In the genomic region with DNA sequence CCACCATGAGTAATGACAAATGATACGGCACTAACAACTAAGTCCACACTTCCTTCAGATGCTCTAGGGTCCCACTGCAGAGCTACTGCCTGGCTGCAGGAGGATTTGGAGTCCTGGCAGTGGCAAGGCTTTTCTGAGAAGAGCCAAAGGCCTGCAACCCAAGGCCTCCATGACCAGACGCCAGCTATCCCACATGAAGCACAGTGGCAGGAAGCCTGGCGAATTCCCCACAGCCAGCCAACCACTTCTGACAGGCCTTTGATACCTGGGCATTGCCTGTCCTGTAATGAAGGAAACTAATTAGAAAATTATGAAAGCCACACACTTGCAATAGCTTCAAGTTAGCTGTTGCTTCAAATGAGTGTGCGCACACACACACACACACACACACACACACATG, we compare ENCODE assay signal across 21 mouse cellular contexts.
A peak's percentile ranks its signal among the peaks of the same experiment; 100 is the strongest.
DNase-seq lines count a peak whose midpoint lies in the region; ATAC-seq and TF ChIP-seq lines count a peak whose summit lies in the region.
"Had no signal": no experiment of that assay in that cellular context is flagged by ENCODE, and none has a peak within 500 bp of the region (broad histone marks: within the 10 kb centered on the region; RNA-seq: fewer than 3 reads in every experiment).

No protein-coding gene starts in this region.

- H3K27ac ChIP-seq in forebrain, embryonic 15.5 days (replicated peaks): peak overlapping the region; percentile 53
- no peak overlapping the region for H3K27ac ChIP-seq in forebrain, embryonic 14.5 days (ENCODE audit: low read depth, low read length)
- peak overlapping the region; percentile 72 for H3K27ac ChIP-seq in midbrain, embryonic 10.5 days (replicated peaks)
- H3K27ac ChIP-seq in midbrain, embryonic 14.5 days (replicated peaks; ENCODE audit: low read depth, low read length): no peak overlapping the region
- H3K27ac ChIP-seq in kidney, postnatal 0 days: peak overlapping the region; percentile 20; the same call in 1 of the 2 replicates
- no peak overlapping the region for H3K27ac ChIP-seq in heart, embryonic 12.5 days (ENCODE audit: poor library complexity, severe bottlenecking)
- H3K27ac ChIP-seq: gastrocnemius, adult 2 months; heart, embryonic 13.5 days; limb, embryonic 15.5 days; liver, embryonic 15.5 days; macrophage had no signal

- TF ChIP-seq CTCF in kidney, postnatal 0 days (IDR thresholded peaks at IDR 0.05; ENCODE audit: low read depth): no peak

- no peak overlapping the region for H3K4me3 ChIP-seq in forebrain, embryonic 15.5 days
- no peak overlapping the region for H3K4me3 ChIP-seq in forebrain, embryonic 14.5 days (ENCODE audit: low read depth, low read length)
- H3K4me3 ChIP-seq in midbrain, embryonic 10.5 days: no peak overlapping the region
- no peak overlapping the region for H3K4me3 ChIP-seq in midbrain, embryonic 14.5 days (replicated peaks; ENCODE audit: low read depth, low read length)
- no peak overlapping the region for H3K4me3 ChIP-seq in kidney, postnatal 0 days (replicated peaks; ENCODE audit: low read depth, low read length)
- no peak overlapping the region for H3K4me3 ChIP-seq in heart, embryonic 12.5 days
- H3K4me3 ChIP-seq: gastrocnemius, adult 2 months; heart, embryonic 13.5 days; limb, embryonic 15.5 days; liver, embryonic 15.5 days had no signal

- 78% methylated on average over 4 of the region's 4 CpGs for WGBS in forebrain, embryonic 15.5 days
- WGBS in forebrain, embryonic 14.5 days: 79% methylated on average over 4 of the region's 4 CpGs
- WGBS in midbrain, embryonic 10.5 days: 91% methylated on average over 4 of the region's 4 CpGs
- WGBS in midbrain, embryonic 14.5 days: 94% methylated on average over 4 of the region's 4 CpGs
- 73% methylated on average over 4 of the region's 4 CpGs for WGBS in kidney, postnatal 0 days
- WGBS in heart, embryonic 12.5 days: 89% methylated on average over 4 of the region's 4 CpGs

- ATAC-seq in forebrain, embryonic 15.5 days (replicated peaks): no peak
- ATAC-seq in forebrain, embryonic 14.5 days: no peak
- no peak for ATAC-seq in midbrain, embryonic 14.5 days (ENCODE audit: low FRiP score, low TSS enrichment)
- no peak for ATAC-seq in kidney, postnatal 0 days (replicated peaks; ENCODE audit: low FRiP score, low read depth)
- ATAC-seq in heart, embryonic 12.5 days (ENCODE audit: insufficient number of reproducible peaks, low FRiP score): no peak
- ATAC-seq: activated CD4-positive, CD25-positive, alpha-beta regulatory T cell, adult 4 months; inflammation-experienced regulatory T-cells, adult 6 months had no signal

- H3K27me3 ChIP-seq in forebrain, embryonic 15.5 days: no peaks in the 10 kb centered on the region
- no peaks in the 10 kb centered on the region for H3K27me3 ChIP-seq in forebrain, embryonic 14.5 days (replicated peaks; ENCODE audit: control insufficient read depth, insufficient read depth, low read length)
- H3K27me3 ChIP-seq in midbrain, embryonic 10.5 days (ENCODE audit: low read depth, poor library complexity, severe bottlenecking): no peaks in the 10 kb centered on the region
- H3K27me3 ChIP-seq in midbrain, embryonic 14.5 days (ENCODE audit: control insufficient read depth, insufficient read depth, low read length): no peaks in the 10 kb centered on the region
- H3K27me3 ChIP-seq in kidney, postnatal 0 days (ENCODE audit: insufficient read depth, low read length): no peaks in the 10 kb centered on the region
- no peaks in the 10 kb centered on the region for H3K27me3 ChIP-seq in heart, embryonic 12.5 days (replicated peaks)
- H3K27me3 ChIP-seq: heart, embryonic 13.5 days; limb, embryonic 15.5 days; liver, embryonic 15.5 days had no signal

- no peaks in the 10 kb centered on the region for H3K9me3 ChIP-seq in forebrain, embryonic 15.5 days
- no peaks in the 10 kb centered on the region for H3K9me3 ChIP-seq in forebrain, embryonic 14.5 days (replicated peaks; ENCODE audit: control insufficient read depth, low read length)
- no peaks in the 10 kb centered on the region; the same call in 1 of the 2 replicates for H3K9me3 ChIP-seq in midbrain, embryonic 10.5 days (replicated peaks)
- H3K9me3 ChIP-seq in midbrain, embryonic 14.5 days (ENCODE audit: control insufficient read depth, low read length): 0 out of 2 replicates have a peak, but pooled peaks cover 3% of the 10 kb centered on the region
- no peaks in the 10 kb centered on the region for H3K9me3 ChIP-seq in kidney, postnatal 0 days (replicated peaks; ENCODE audit: low read length)
- H3K9me3 ChIP-seq in heart, embryonic 12.5 days (replicated peaks): peaks cover 4% of the 10 kb centered on the region; the same call in 1 of the 2 replicates
- H3K9me3 ChIP-seq: G1E; limb, embryonic 15.5 days; liver, embryonic 15.5 days had no signal

- no peak for DNase-seq in forebrain, embryonic 14.5 days (ENCODE audit: low spot score)
- DNase-seq in midbrain, embryonic 10.5 days (ENCODE audit: low spot score): no peak
- DNase-seq in midbrain, embryonic 14.5 days: no peak
- DNase-seq in kidney, postnatal 0 days (ENCODE audit: low spot score): no peak
- no peak for DNase-seq in heart, adult 11 months
- DNase-seq: adrenal gland, postnatal 10 days; cerebellum, adult 11-12 months; cerebellum, postnatal 14 days; gastrocnemius, adult 2 months; heart, postnatal 36 days; thymus, postnatal 25 days had no signal

- H3K9ac ChIP-seq in forebrain, embryonic 15.5 days (replicated peaks): no peak overlapping the region
- H3K9ac ChIP-seq in forebrain, embryonic 14.5 days (ENCODE audit: low read length): no peak overlapping the region
- H3K9ac ChIP-seq in midbrain, embryonic 14.5 days (replicated peaks; ENCODE audit: low read length): no peak overlapping the region
- H3K9ac ChIP-seq in kidney, postnatal 0 days (ENCODE audit: low read depth, low read length): no peak overlapping the region
- H3K9ac ChIP-seq in heart, embryonic 12.5 days: no peak overlapping the region
- H3K9ac ChIP-seq: heart, embryonic 13.5 days; limb, embryonic 15.5 days; liver, embryonic 15.5 days had no signal

- no peak overlapping the region for H3K4me2 ChIP-seq in forebrain, embryonic 15.5 days (replicated peaks)
- H3K4me2 ChIP-seq in forebrain, embryonic 14.5 days (ENCODE audit: low read length): no peak overlapping the region
- H3K4me2 ChIP-seq in midbrain, embryonic 14.5 days (ENCODE audit: low read length): no peak overlapping the region
- no peak overlapping the region for H3K4me2 ChIP-seq in kidney, postnatal 0 days (ENCODE audit: low read length)
- H3K4me2 ChIP-seq in heart, embryonic 12.5 days: no peak overlapping the region
- H3K4me2 ChIP-seq: heart, embryonic 13.5 days; limb, embryonic 15.5 days; liver, embryonic 15.5 days; midbrain, embryonic 11.5 days had no signal

- H3K36me3 ChIP-seq in forebrain, embryonic 15.5 days: no peaks in the 10 kb centered on the region
- H3K36me3 ChIP-seq in forebrain, embryonic 14.5 days (ENCODE audit: control insufficient read depth, insufficient read depth, low read length): no peaks in the 10 kb centered on the region
- H3K36me3 ChIP-seq in midbrain, embryonic 10.5 days: no peaks in the 10 kb centered on the region
- no peaks in the 10 kb centered on the region for H3K36me3 ChIP-seq in midbrain, embryonic 14.5 days (ENCODE audit: control insufficient read depth, insufficient read depth, low read length)
- H3K36me3 ChIP-seq in kidney, postnatal 0 days (ENCODE audit: insufficient read depth, low read length): no peaks in the 10 kb centered on the region
- no peaks in the 10 kb centered on the region for H3K36me3 ChIP-seq in heart, embryonic 12.5 days
- H3K36me3 ChIP-seq: heart, embryonic 13.5 days; limb, embryonic 15.5 days; liver, embryonic 15.5 days had no signal

- H3K4me1 ChIP-seq in forebrain, embryonic 15.5 days: peaks cover 37% of the 10 kb centered on the region
- H3K4me1 ChIP-seq in forebrain, embryonic 14.5 days (ENCODE audit: control insufficient read depth, insufficient read depth, low read length): peaks cover 21% of the 10 kb centered on the region
- H3K4me1 ChIP-seq in midbrain, embryonic 10.5 days: peaks cover 26% of the 10 kb centered on the region
- H3K4me1 ChIP-seq in midbrain, embryonic 14.5 days (ENCODE audit: control insufficient read depth, insufficient read depth, low read length): peaks cover 10% of the 10 kb centered on the region
- H3K4me1 ChIP-seq in kidney, postnatal 0 days (replicated peaks; ENCODE audit: insufficient read depth, low read length): peaks cover 22% of the 10 kb centered on the region; the same call in 1 of the 2 replicates
- H3K4me1 ChIP-seq in heart, embryonic 12.5 days (replicated peaks): peaks cover 32% of the 10 kb centered on the region
- H3K4me1 ChIP-seq: liver, embryonic 15.5 days had no signal

Comparison
In these comparisons a context has a peak if more than half of its experiments do, and no peak if none do; other contexts are left out.
1. H3K27ac ChIP-seq: peak in forebrain, embryonic 15.5 days (single experiment), midbrain, embryonic 10.5 days (single experiment) and kidney, postnatal 0 days (single experiment); none in forebrain, embryonic 14.5 days (single experiment), midbrain, embryonic 14.5 days (single experiment) and heart, embryonic 12.5 days (single experiment).